Mouse (Mus musculus) olfactory bulb, adult 2 months (tissue): Measurements from ENCODE around the gene BC029722.

Source experiments
- CTCF ChIP-seq: fragments of 200-500 bp; IDR thresholded peaks from 2 replicates; pipeline ENCODE4 v1.5.1; 2012; ENCODE audit warnings: low read depth, mild to moderate bottlenecking, low read length, moderate library complexity; ENCODE audit not compliant: insufficient read depth
- POLR2A ChIP-seq: fragments of 200-500 bp; IDR thresholded peaks from 2 replicates; pipeline ENCODE4 v1.6.1; 2012; ENCODE audit warnings: mild to moderate bottlenecking, low read depth, low read length, moderate library complexity; ENCODE audit not compliant: insufficient read depth

- no peak for TF ChIP-seq POLR2A
- no peak for TF ChIP-seq CTCF
Measured at GRCm38 (mm10) chr2:155779066-155779465, 40.2 kb downstream of the BC029722 start.
